Mouse (Mus musculus) liver, embryonic 13.5 days (tissue): ENCODE measurements at regions not wholly inside any gene's neighbourhood (a gene's known extent, or its start where the extent isn't known, plus 50 kb on each side); places are given as distances from the start of the nearest gene placed in this dataset.
A peak's percentile ranks its signal among the peaks of the same experiment; 100 is the strongest.

Experiments used
- ATAC-seq: fragments of 200-750 bp; cut with Nextera tagmentation; 2 replicates; pipeline ENCODE4 v1.8.0; 2017; ENCODE audit warnings: low read depth, mild to moderate bottlenecking, moderate number of reproducible peaks, moderate library complexity
- DNase-seq: peaks from one replicate; pipeline ENCODE4 v3.0.0; 2022
- H3K27ac ChIP-seq: fragments of 300-500 bp; sonication (generic); 2 replicates; pipeline ENCODE4 v1.5.1; 2015; ENCODE audit warnings: moderate library complexity, mild to moderate bottlenecking, inconsistent platforms
- H3K27me3 ChIP-seq: fragments of 300-500 bp; sonication (generic); 2 replicates; pipeline ENCODE4 v1.6.1; 2015; ENCODE audit warnings: mild to moderate bottlenecking, inconsistent platforms
- H3K36me3 ChIP-seq: fragments of 300-500 bp; sonication (generic); 2 replicates; pipeline ENCODE4 v1.6.1; 2015; ENCODE audit warnings: mild to moderate bottlenecking, inconsistent platforms
- H3K4me1 ChIP-seq: fragments of 300-500 bp; sonication (generic); replicated peaks from 2 replicates; pipeline ENCODE4 v1.6.1; 2015; ENCODE audit warnings: inconsistent platforms
- H3K4me2 ChIP-seq: fragments of 300-500 bp; sonication (generic); 2 replicates; pipeline ENCODE4 v1.6.1; 2015; ENCODE audit warnings: inconsistent platforms, mild to moderate bottlenecking, moderate library complexity
- H3K4me3 ChIP-seq: fragments of 300-500 bp; sonication (generic); replicated peaks from 2 replicates; pipeline ENCODE4 v1.5.1; 2015; ENCODE audit warnings: mild to moderate bottlenecking, inconsistent platforms
- H3K9ac ChIP-seq: fragments of 300-500 bp; sonication (generic); 2 replicates; pipeline ENCODE4 v1.6.1; 2015; ENCODE audit warnings: mild to moderate bottlenecking, inconsistent platforms
- H3K9me3 ChIP-seq: fragments of 300-500 bp; sonication (generic); replicated peaks from 2 replicates; pipeline ENCODE4 v1.6.1; 2016; ENCODE audit warnings: inconsistent platforms
- WGBS: fragments of 180-500 bp; shearing (Covaris S2); methylation state at CpG from one replicate; pipeline ENCODE4 v1.1.7; 2015; ENCODE audit not compliant: insufficient replicate concordance; 5-methylcytosine and 5-hydroxymethylcytosine counted together

GRCm38 (mm10) chr13:72947374-72948165, 312.7 kb upstream of the Irx4 start:
- no peaks in the 10 kb centered on the region for H3K27me3 ChIP-seq
- no peak for DNase-seq
- H3K36me3 ChIP-seq, result no peaks in the 10 kb centered on the region
- no peak overlapping the region for H3K9ac ChIP-seq
- no peaks in the 10 kb centered on the region for H3K9me3 ChIP-seq
- no peak overlapping the region for H3K4me2 ChIP-seq
- H3K4me1 ChIP-seq, result no peaks in the 10 kb centered on the region
- no peak for ATAC-seq
- H3K27ac ChIP-seq, result no peak overlapping the region
- H3K4me3 ChIP-seq, result no peak overlapping the region
- 54% methylated on average over 7 of the region's 7 CpGs for WGBS

GRCm38 (mm10) chr13:72958616-72959518, 301.4 kb upstream of the Irx4 start:
- no peak overlapping the region for H3K4me2 ChIP-seq
- H3K27ac ChIP-seq, result no peak overlapping the region
- no peak overlapping the region for H3K9ac ChIP-seq
- no peaks in the 10 kb centered on the region for H3K27me3 ChIP-seq
- WGBS, result 40% methylated on average over 15 of the region's 15 CpGs
- H3K9me3 ChIP-seq, result no peaks in the 10 kb centered on the region
- no peak overlapping the region for H3K4me3 ChIP-seq
- no peaks in the 10 kb centered on the region for H3K4me1 ChIP-seq
- ATAC-seq (no peak), DNase-seq (no peak)
- H3K36me3 ChIP-seq, result no peaks in the 10 kb centered on the region

- WGBS, result 71% methylated on average over 3 of the region's 3 CpGs
- no peak for ATAC-seq
- Histone ChIP-seq H3K36me3 (no peaks in the 10 kb centered on the region), H3K4me1 (no peaks in the 10 kb centered on the region), H3K27ac (no peak overlapping the region), H3K9ac (no peak overlapping the region), H3K27me3 (no peaks in the 10 kb centered on the region), H3K4me3 (no peak overlapping the region), H3K9me3 (no peaks in the 10 kb centered on the region), H3K4me2 (no peak overlapping the region)
- DNase-seq, result no peak
Measured at GRCm38 (mm10) chr13:72961291-72961690, 299.0 kb upstream of the Irx4 start.

- ATAC-seq (no peak), DNase-seq (peak; percentile 31)
- no peak overlapping the region for H3K9ac ChIP-seq
- H3K27ac ChIP-seq, result no peak overlapping the region
- H3K4me3 ChIP-seq, result no peak overlapping the region
- H3K36me3 ChIP-seq, result no peaks in the 10 kb centered on the region
- no peak overlapping the region for H3K4me2 ChIP-seq
- 49% methylated on average over 4 of the region's 4 CpGs for WGBS
- no peaks in the 10 kb centered on the region for H3K9me3 ChIP-seq
- H3K27me3 ChIP-seq, result no peaks in the 10 kb centered on the region
- no peaks in the 10 kb centered on the region for H3K4me1 ChIP-seq
Measured at GRCm38 (mm10) chr13:72972165-72972564, 288.1 kb upstream of the Irx4 start.

GRCm38 (mm10) chr13:72972894-72973293, 287.4 kb upstream of the Irx4 start:
- Histone ChIP-seq H3K27ac (no peak overlapping the region), H3K36me3 (no peaks in the 10 kb centered on the region), H3K4me1 (no peaks in the 10 kb centered on the region), H3K27me3 (no peaks in the 10 kb centered on the region), H3K4me3 (no peak overlapping the region), H3K9ac (no peak overlapping the region), H3K9me3 (no peaks in the 10 kb centered on the region), H3K4me2 (no peak overlapping the region)
- no peak for DNase-seq
- no peak for ATAC-seq
- 31% methylated on average over 1 of the region's 1 CpGs for WGBS

GRCm38 (mm10) chr13:72977213-72977612, 283.1 kb upstream of the Irx4 start:
- H3K27ac ChIP-seq, result no peak overlapping the region
- H3K4me3 ChIP-seq, result no peak overlapping the region
- H3K27me3 ChIP-seq, result no peaks in the 10 kb centered on the region
- DNase-seq (peak; percentile 20), ATAC-seq (peak; percentile 55; the same call in 1 of the 2 replicates)
- H3K9me3 ChIP-seq, result no peaks in the 10 kb centered on the region
- H3K4me1 ChIP-seq, result no peaks in the 10 kb centered on the region
- no peak overlapping the region for H3K9ac ChIP-seq
- H3K4me2 ChIP-seq, result no peak overlapping the region
- no peaks in the 10 kb centered on the region for H3K36me3 ChIP-seq
- 41% methylated on average over 6 of the region's 6 CpGs for WGBS

GRCm38 (mm10) chr13:72977971-72978370, 282.3 kb upstream of the Irx4 start:
- Histone ChIP-seq H3K4me3 (no peak overlapping the region), H3K4me1 (no peaks in the 10 kb centered on the region), H3K4me2 (no peak overlapping the region), H3K9me3 (no peaks in the 10 kb centered on the region), H3K27me3 (no peaks in the 10 kb centered on the region), H3K36me3 (no peaks in the 10 kb centered on the region), H3K27ac (no peak overlapping the region), H3K9ac (no peak overlapping the region)
- 41% methylated on average over 3 of the region's 3 CpGs for WGBS
- ATAC-seq (no peak), DNase-seq (peak; percentile 6)

- no peaks in the 10 kb centered on the region for H3K4me1 ChIP-seq
- no peak overlapping the region for H3K9ac ChIP-seq
Measured at GRCm38 (mm10) chr13:72978966-72979365, 281.3 kb upstream of the Irx4 start.

GRCm38 (mm10) chr13:72992589-72993409, 267.5 kb upstream of the Irx4 start:
- Histone ChIP-seq H3K9ac (no peak overlapping the region), H3K9me3 (no peaks in the 10 kb centered on the region), H3K36me3 (no peaks in the 10 kb centered on the region), H3K4me2 (no peak overlapping the region), H3K4me3 (no peak overlapping the region), H3K27ac (no peak overlapping the region), H3K4me1 (no peaks in the 10 kb centered on the region), H3K27me3 (no peaks in the 10 kb centered on the region)
- WGBS, result 64% methylated on average over 17 of the region's 17 CpGs
- ATAC-seq (no peak), DNase-seq (no peak)

More at GRCm38 (mm10) chr13:72978966-72979365, 281.3 kb upstream of the Irx4 start:
- no peak overlapping the region for H3K27ac ChIP-seq
- no peaks in the 10 kb centered on the region for H3K9me3 ChIP-seq
- no peaks in the 10 kb centered on the region for H3K27me3 ChIP-seq
- no peak overlapping the region for H3K4me2 ChIP-seq
- DNase-seq (no peak), ATAC-seq (no peak)
- H3K4me3 ChIP-seq, result no peak overlapping the region
- no peaks in the 10 kb centered on the region for H3K36me3 ChIP-seq

- no peaks in the 10 kb centered on the region for H3K27me3 ChIP-seq
- no peak overlapping the region for H3K27ac ChIP-seq
- ATAC-seq (no peak), DNase-seq (no peak)
- no peaks in the 10 kb centered on the region for H3K36me3 ChIP-seq
- H3K4me2 ChIP-seq, result no peak overlapping the region
- 76% methylated on average over 3 of the region's 3 CpGs for WGBS
- H3K4me1 ChIP-seq, result no peaks in the 10 kb centered on the region
- no peak overlapping the region for H3K4me3 ChIP-seq
- H3K9me3 ChIP-seq, result no peaks in the 10 kb centered on the region
- no peak overlapping the region for H3K9ac ChIP-seq
Measured at GRCm38 (mm10) chr13:72993410-72993858, 266.8 kb upstream of the Irx4 start.

- DNase-seq, result no peak
- no peak for ATAC-seq
- Histone ChIP-seq H3K4me1 (no peaks in the 10 kb centered on the region), H3K4me2 (no peak overlapping the region), H3K27ac (no peak overlapping the region), H3K4me3 (no peak overlapping the region), H3K9ac (no peak overlapping the region), H3K27me3 (no peaks in the 10 kb centered on the region), H3K9me3 (no peaks in the 10 kb centered on the region), H3K36me3 (no peaks in the 10 kb centered on the region)
Measured at GRCm38 (mm10) chr13:72994538-72994937, 265.7 kb upstream of the Irx4 start.
